Mouse (Mus musculus) liver, embryonic 16.5 days (tissue): ENCODE measurements at regions not wholly inside any gene's neighbourhood (a gene's known extent, or its start where the extent isn't known, plus 50 kb on each side); places are given as distances from the start of the nearest gene placed in this dataset.

Experiments used
- ATAC-seq: fragments of 200-750 bp; cut with Nextera tagmentation; 2 replicates; pipeline ENCODE4 v1.8.0; 2017; ENCODE audit warnings: low read depth, mild to moderate bottlenecking, moderate number of reproducible peaks, moderate library complexity
- H3K27ac ChIP-seq: fragments of 300-500 bp; sonication (generic); 2 replicates; pipeline ENCODE4 v1.5.1; 2014; ENCODE audit warnings: mild to moderate bottlenecking, low read length
- H3K27me3 ChIP-seq: fragments of 300-500 bp; sonication (generic); 2 replicates; pipeline ENCODE4 v1.6.1; 2014; ENCODE audit warnings: low read depth, low read length, mixed read lengths; ENCODE audit not compliant: control insufficient read depth, insufficient read depth
- H3K36me3 ChIP-seq: fragments of 300-500 bp; sonication (generic); 2 replicates; pipeline ENCODE4 v1.6.1; 2014; ENCODE audit warnings: mild to moderate bottlenecking; ENCODE audit not compliant: control insufficient read depth, insufficient read depth
- H3K4me1 ChIP-seq: fragments of 300-500 bp; sonication (generic); 2 replicates; pipeline ENCODE4 v1.6.1; 2014; ENCODE audit warnings: low read depth, low read length, mixed read lengths; ENCODE audit not compliant: control insufficient read depth
- H3K4me2 ChIP-seq: fragments of 300-500 bp; sonication (generic); 2 replicates; pipeline ENCODE4 v1.6.1; 2014; ENCODE audit warnings: low read depth, low read length, mixed read lengths
- H3K4me3 ChIP-seq: fragments of 300-500 bp; sonication (generic); 2 replicates; pipeline ENCODE4 v1.5.1; 2014; ENCODE audit warnings: low read depth, mild to moderate bottlenecking, low read length
- H3K9ac ChIP-seq: fragments of 300-500 bp; sonication (generic); 2 replicates; pipeline ENCODE4 v1.6.1; 2014; ENCODE audit warnings: low read depth, low read length
- H3K9me3 ChIP-seq: fragments of 300-500 bp; sonication (generic); replicated peaks from 2 replicates; pipeline ENCODE4 v1.6.1; 2016; ENCODE audit warnings: low read length; ENCODE audit not compliant: control insufficient read depth
- WGBS: fragments of 180-500 bp; shearing (Covaris S2); extraction: QIAGEN DNeasy Blood & Tissue Kit; methylation state at CpG from one replicate; pipeline ENCODE4 v1.1.7; 2014; ENCODE audit not compliant: insufficient replicate concordance; 5-methylcytosine and 5-hydroxymethylcytosine counted together

GRCm38 (mm10) chr5:43445620-43446019 lies 69.7 kb upstream of the C1qtnf7 start:
- H3K4me1 ChIP-seq = no peaks in the 10 kb centered on the region
- H3K9me3 ChIP-seq = no peaks in the 10 kb centered on the region
- no peak overlapping the region for H3K4me2 ChIP-seq
- no peaks in the 10 kb centered on the region for H3K36me3 ChIP-seq
- no peak overlapping the region for H3K27ac ChIP-seq
- no peak overlapping the region for H3K9ac ChIP-seq
- H3K27me3 ChIP-seq = no peaks in the 10 kb centered on the region
- H3K4me3 ChIP-seq = no peak overlapping the region
- ATAC-seq = no peak

GRCm38 (mm10) chr5:43446295-43446694 lies 69.0 kb upstream of the C1qtnf7 start:
- no peak overlapping the region for H3K9ac ChIP-seq
- no peak overlapping the region for H3K4me2 ChIP-seq
- H3K4me3 ChIP-seq = no peak overlapping the region
- no peaks in the 10 kb centered on the region for H3K4me1 ChIP-seq
- no peak for ATAC-seq
- H3K27ac ChIP-seq = no peak overlapping the region
- H3K27me3 ChIP-seq = no peaks in the 10 kb centered on the region
- no peaks in the 10 kb centered on the region for H3K9me3 ChIP-seq
- no peaks in the 10 kb centered on the region for H3K36me3 ChIP-seq

GRCm38 (mm10) chr5:43456018-43456417 lies 59.3 kb upstream of the C1qtnf7 start:
- Histone ChIP-seq H3K27me3 (no peaks in the 10 kb centered on the region), H3K36me3 (no peaks in the 10 kb centered on the region), H3K4me2 (no peak overlapping the region), H3K4me3 (no peak overlapping the region), H3K9ac (no peak overlapping the region), H3K27ac (no peak overlapping the region), H3K4me1 (no peaks in the 10 kb centered on the region), H3K9me3 (no peaks in the 10 kb centered on the region)
- ATAC-seq = no peak
- WGBS = 69% methylated on average over 3 of the region's 3 CpGs

GRCm38 (mm10) chr5:43457725-43458124 lies 57.6 kb upstream of the C1qtnf7 start:
- no peak overlapping the region for H3K4me3 ChIP-seq
- no peaks in the 10 kb centered on the region for H3K36me3 ChIP-seq
- no peak for ATAC-seq
- WGBS = 44% methylated on average over 7 of the region's 7 CpGs
- H3K4me2 ChIP-seq = no peak overlapping the region
- H3K9me3 ChIP-seq = no peaks in the 10 kb centered on the region
- H3K27ac ChIP-seq = no peak overlapping the region
- no peaks in the 10 kb centered on the region for H3K27me3 ChIP-seq
- H3K4me1 ChIP-seq = no peaks in the 10 kb centered on the region
- H3K9ac ChIP-seq = no peak overlapping the region

GRCm38 (mm10) chr5:43461987-43462715 lies 53.2 kb upstream of the C1qtnf7 start:
- Histone ChIP-seq H3K27me3 (no peaks in the 10 kb centered on the region), H3K4me2 (no peak overlapping the region), H3K4me1 (no peaks in the 10 kb centered on the region), H3K9me3 (no peaks in the 10 kb centered on the region), H3K27ac (no peak overlapping the region), H3K36me3 (no peaks in the 10 kb centered on the region), H3K4me3 (no peak overlapping the region), H3K9ac (no peak overlapping the region)
- 41% methylated on average over 1 of the region's 1 CpGs for WGBS
- no peak for ATAC-seq
